Mouse (Mus musculus) heart, adult 2 months (tissue): ENCODE measurements around the gene Cd164l2. TPM values are rescaled to one million over a fixed set of nuclear protein-coding genes. Genes with fewer than 3 reads are reported as not detected.
A peak's percentile ranks its signal among the peaks of the same experiment; 100 is the strongest.

Source experiments
- DNase-seq, 2 experiments: peaks; one replicate each; pipeline ENCODE4 v3.0.0; 2021
- H3K27ac ChIP-seq: fragments of 200-600 bp; 2 replicates; pipeline ENCODE4 v1.8.1; 2022
- H3K27me3 ChIP-seq: fragments of 200-500 bp; 2 replicates; pipeline ENCODE4 v1.6.1; 2012; ENCODE audit warnings: mild to moderate bottlenecking, low read length, inconsistent platforms, mixed read lengths; ENCODE audit not compliant: control insufficient read depth, insufficient read depth
- H3K36me3 ChIP-seq: fragments of 200-500 bp; 2 replicates; pipeline ENCODE4 v1.6.1; 2012; ENCODE audit warnings: low read length, inconsistent platforms; ENCODE audit not compliant: control insufficient read depth, insufficient read depth
- H3K4me1 ChIP-seq: fragments of 200-500 bp; 2 replicates; pipeline ENCODE4 v1.6.1; 2011; ENCODE audit warnings: low read length; ENCODE audit not compliant: control insufficient read depth, insufficient read depth
- H3K4me3 ChIP-seq: fragments of 200-600 bp; 2 replicates; pipeline ENCODE4 v1.8.1; 2022
- H3K79me2 ChIP-seq: fragments of 200-500 bp; replicated peaks from 2 replicates; pipeline ENCODE4 v1.6.1; 2012; ENCODE audit warnings: mild to moderate bottlenecking, inconsistent platforms, low read length, moderate library complexity, mixed read lengths; ENCODE audit not compliant: control insufficient read depth, insufficient read depth
- H3K9ac ChIP-seq: fragments of 200-500 bp; 2 replicates; pipeline ENCODE4 v1.6.1; 2012; ENCODE audit warnings: low read depth, mild to moderate bottlenecking, control low read depth, inconsistent platforms, low read length, mixed read lengths
- CTCF ChIP-seq: fragments of 200-600 bp; IDR thresholded peaks from 2 replicates; pipeline ENCODE4 v1.8.1; 2022; ENCODE audit warnings: antibody characterized with exemption, mild to moderate bottlenecking, moderate library complexity
- EP300 ChIP-seq: fragments of 200-500 bp; IDR thresholded peaks from 2 replicates; pipeline ENCODE4 v1.6.1; 2011; ENCODE audit warnings: low read depth, low read length, control low read depth; ENCODE audit not compliant: insufficient read depth
- POLR2A ChIP-seq: fragments of 200-500 bp; IDR thresholded peaks from 2 replicates; pipeline ENCODE4 v1.6.1; 2011; ENCODE audit warnings: mild to moderate bottlenecking, low read depth, low read length, control low read depth; ENCODE audit not compliant: insufficient read depth
- WGBS: fragments of 180-500 bp; shearing (Covaris S2); methylation state at CpG from one replicate; pipeline ENCODE4 v1.1.7; 2018; 5-methylcytosine and 5-hydroxymethylcytosine counted together
- intact Hi-C: fragments of 180-260 bp; cut with DNase I; formaldehyde crosslinking; loops from one replicate; pipeline ENCODE4 v1.15.1; 2025
- polyA plus RNA-seq: library from polyadenylated mRNA; depleted of rRNA; stranded (reverse); fragments of >200 nt; gene quantifications from 2 replicates; pipeline ENCODE4 v1.2.3, GENCODE M21; 2012
- total RNA-seq, 2 experiments: library from RNA; stranded (reverse); gene quantifications; 2 replicates each; pipeline ENCODE4 v1.2.3; 2021

Gene Cd164l2
- total and polyA plus RNA-seq, 3 experiments = 0.66 TPM; not detected in 2

- no peak for DNase-seq
- Histone ChIP-seq H3K27ac (no peak overlapping the region), H3K4me3 (no peak overlapping the region), H3K79me2 (no peaks in the 10 kb centered on the region), H3K9ac (no peak overlapping the region), H3K4me1 (no peaks in the 10 kb centered on the region), H3K27me3 (no peaks in the 10 kb centered on the region), H3K36me3 (no peaks in the 10 kb centered on the region)
- intact Hi-C loops = no loop called here
- TF ChIP-seq CTCF (no peak), POLR2A (no peak)
- 86% methylated on average over 8 of the region's 8 CpGs for WGBS
Observed at GRCm38 (mm10) chr4:133229582-133229981, 17.7 kb downstream of the Cd164l2 start.

GRCm38 (mm10) chr4:133233285-133233976, 21.5 kb downstream of the Cd164l2 start:
- no peak overlapping the region for H3K27ac ChIP-seq
- 40% methylated on average over 10 of the region's 10 CpGs for WGBS
- H3K4me3 ChIP-seq = no peak overlapping the region
- TF ChIP-seq CTCF = peak; percentile 86
- TF ChIP-seq EP300 = peak; percentile 63; the same call in 1 of the 2 replicates
- TF ChIP-seq POLR2A = no peak
- H3K36me3 ChIP-seq = no peaks in the 10 kb centered on the region
- no peaks in the 10 kb centered on the region for H3K4me1 ChIP-seq
- H3K79me2 ChIP-seq = no peaks in the 10 kb centered on the region
- no peaks in the 10 kb centered on the region for H3K27me3 ChIP-seq
- peak in 1 of 2 experiments; percentile 58 for DNase-seq
- H3K9ac ChIP-seq = no peak overlapping the region
- intact Hi-C loops = loop anchor here (1.0 kb wide), 3 partner anchors 17 to 68 kb away; no protein-coding TSS in a partner anchor

- Histone ChIP-seq H3K27me3 (no peaks in the 10 kb centered on the region), H3K79me2 (no peaks in the 10 kb centered on the region), H3K36me3 (no peaks in the 10 kb centered on the region), H3K4me3 (no peak overlapping the region), H3K4me1 (peaks cover under 1% of the 10 kb centered on the region; the same call in 1 of the 2 replicates), H3K9ac (no peak overlapping the region), H3K27ac (no peak overlapping the region)
- TF ChIP-seq CTCF = no peak
- no peak for TF ChIP-seq POLR2A
- no peak for TF ChIP-seq EP300
- 53% methylated on average over 5 of the region's 5 CpGs for WGBS
- no peak for DNase-seq
- intact Hi-C loops = no loop called here
Observed at GRCm38 (mm10) chr4:133234771-133235170, 22.8 kb downstream of the Cd164l2 start.

DNA sequence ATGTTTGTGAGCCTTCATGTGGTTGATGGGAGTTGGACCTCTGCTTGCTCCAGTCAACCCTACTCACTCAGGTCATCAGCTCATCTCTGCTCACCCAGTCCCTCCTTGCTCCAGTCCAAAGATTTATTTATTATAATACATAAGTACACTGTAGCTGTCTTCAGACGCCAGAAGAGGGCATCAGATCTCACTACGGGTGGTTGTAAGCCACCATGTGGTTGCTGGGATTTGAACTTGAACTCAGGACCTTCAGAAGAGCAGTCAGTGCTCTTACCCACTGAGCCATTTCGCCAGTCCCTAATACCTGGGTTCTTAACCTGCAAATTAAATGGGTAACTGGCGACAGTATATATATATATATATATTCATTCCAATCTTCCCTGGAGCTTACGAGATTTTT, 23.5 kb downstream of the Cd164l2 start:
- Histone ChIP-seq H3K4me1 (peaks cover 1% of the 10 kb centered on the region; the same call in 1 of the 2 replicates), H3K27me3 (no peaks in the 10 kb centered on the region), H3K9ac (no peak overlapping the region), H3K27ac (no peak overlapping the region), H3K79me2 (no peaks in the 10 kb centered on the region), H3K36me3 (no peaks in the 10 kb centered on the region), H3K4me3 (no peak overlapping the region)
- intact Hi-C loops = no loop called here
- TF ChIP-seq POLR2A (no peak), EP300 (no peak), CTCF (peak; percentile 19)
- 81% methylated on average over 5 of the region's 5 CpGs for WGBS
- DNase-seq = no peak

DNA sequence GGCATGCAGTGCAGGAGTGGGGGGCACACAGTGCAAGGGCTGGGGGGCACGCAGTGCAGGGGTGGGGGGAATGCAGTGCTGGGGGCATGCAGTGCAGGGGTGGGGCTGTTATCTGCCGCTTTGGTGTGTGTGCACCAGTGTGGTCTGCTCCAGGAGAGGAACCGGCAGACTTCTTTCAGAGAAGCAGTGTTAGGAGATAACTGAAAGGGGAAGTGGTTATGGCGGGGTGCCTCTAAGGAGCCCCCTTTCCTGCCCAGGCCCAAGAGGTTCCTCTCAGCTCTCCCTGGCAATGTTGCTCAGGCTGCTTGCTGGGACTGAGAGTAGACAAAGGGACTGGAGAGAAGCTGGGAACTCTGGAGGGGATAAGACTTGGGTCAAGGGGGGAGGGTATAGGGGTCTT, 26.0 kb downstream of the Cd164l2 start:
- Histone ChIP-seq H3K27ac (no peak overlapping the region), H3K36me3 (no peaks in the 10 kb centered on the region), H3K9ac (no peak overlapping the region), H3K4me1 (peaks cover 5% of the 10 kb centered on the region), H3K79me2 (no peaks in the 10 kb centered on the region), H3K27me3 (no peaks in the 10 kb centered on the region), H3K4me3 (no peak overlapping the region)
- no peak for DNase-seq
- intact Hi-C loops = no loop called here
- 58% methylated on average over 4 of the region's 4 CpGs for WGBS
- TF ChIP-seq EP300 (no peak), CTCF (no peak), POLR2A (no peak)

- Histone ChIP-seq H3K4me3 (peak within 1 kb of the TSS; percentile 95), H3K27me3 (no peaks in the 10 kb centered on the region), H3K9ac (peak within 1 kb of the TSS; percentile 90), H3K36me3 (no peaks in the 10 kb centered on the region), H3K79me2 (no peaks in the 10 kb centered on the region), H3K4me1 (peaks cover 9% of the 10 kb centered on the region), H3K27ac (peak within 1 kb of the TSS; percentile 99)
- no peak for TF ChIP-seq CTCF
- TF ChIP-seq EP300 = peak; percentile 100
- TF ChIP-seq POLR2A = peak; percentile 97
- peak; percentile 91 to 93 for DNase-seq
- intact Hi-C loops = no loop called here
- 15% methylated on average over 16 of the region's 16 CpGs for WGBS
Observed at GRCm38 (mm10) chr4:133240490-133240921, 28.6 kb downstream of the Cd164l2 start, which contains the start of gene Map3k6. Gene Map3k6 (plus strand): TSS chr4:133240818.
